Mouse (Mus musculus): ENCODE measurements at regions not wholly inside any gene's neighbourhood (a gene's known extent, or its start where the extent isn't known, plus 50 kb on each side); places are given as distances from the start of the nearest gene placed in this dataset.

DNA sequence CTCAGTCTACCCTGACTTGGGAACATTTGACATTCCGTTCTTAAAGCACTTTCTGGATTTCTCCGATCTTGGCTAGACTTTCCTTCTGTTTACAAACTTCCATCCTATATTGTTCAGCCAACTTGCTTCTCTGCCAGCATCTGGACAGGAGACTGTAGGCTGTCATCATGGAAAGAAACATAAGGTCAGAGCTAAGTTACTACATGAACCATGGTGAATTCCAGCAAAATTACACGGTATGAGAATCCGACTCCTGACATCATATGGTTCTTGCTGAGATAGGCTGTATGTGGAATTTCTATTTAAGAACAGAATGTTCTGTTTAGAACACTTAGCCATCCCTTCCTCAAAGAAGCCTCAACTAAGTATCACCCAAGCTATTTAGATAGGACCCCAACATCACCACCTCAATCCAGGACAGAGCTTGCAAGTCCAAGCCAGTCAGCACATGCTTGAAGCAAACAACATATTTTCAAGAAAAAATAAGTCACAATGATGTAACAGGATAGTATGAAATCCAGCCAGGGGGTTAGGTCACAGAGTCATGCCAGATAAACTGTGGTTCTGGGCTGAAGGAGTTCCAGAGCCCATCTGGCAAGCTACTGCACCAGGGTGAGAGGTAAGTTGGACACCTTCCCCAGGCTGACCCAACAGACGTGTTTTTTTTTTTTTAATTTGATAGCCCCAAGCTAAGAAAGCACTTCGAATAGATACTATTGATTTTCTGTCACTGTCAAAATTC is 52.9 kb upstream of the Thbs1 start:
- TF ChIP-seq CTCF (IDR thresholded peaks at IDR 0.05; ENCODE audit: low read depth): no peak
- TF ChIP-seq EP300 (optimal IDR thresholded peaks at IDR 0.05): no peak

All from stomach, postnatal 0 days (tissue).